Mouse (Mus musculus) liver, adult 2 months (tissue): ENCODE results near the gene Mogat2. TPM values are rescaled to one million over a fixed set of nuclear protein-coding genes. Genes with fewer than 3 reads are reported as not detected.
A peak's percentile ranks its signal among the peaks of the same experiment; 100 is the strongest.

Experiments
- DNase-seq: peaks from one replicate; pipeline ENCODE4 v3.0.0-alpha.2; 2011; ENCODE audit warnings: low read depth, low spot score; ENCODE audit errors: extremely low read depth
- H3K27ac ChIP-seq: fragments of 200-500 bp; replicated peaks from 2 replicates; pipeline ENCODE4 v1.5.1; 2012; ENCODE audit warnings: low read depth, mild to moderate bottlenecking, control low read depth, inconsistent platforms, low read length; ENCODE audit not compliant: insufficient read depth
- H3K27me3 ChIP-seq: fragments of 200-500 bp; 2 replicates; pipeline ENCODE4 v1.6.1; 2012; ENCODE audit warnings: mild to moderate bottlenecking, moderate library complexity, low read length, inconsistent platforms; ENCODE audit not compliant: control insufficient read depth, insufficient read depth
- H3K36me3 ChIP-seq: fragments of 200-500 bp; 2 replicates; pipeline ENCODE4 v1.6.1; 2012; ENCODE audit warnings: low read length, inconsistent platforms; ENCODE audit not compliant: control insufficient read depth, insufficient read depth
- H3K4me1 ChIP-seq: fragments of 200-500 bp; 2 replicates; pipeline ENCODE4 v1.6.1; 2011; ENCODE audit warnings: low read length; ENCODE audit not compliant: control insufficient read depth, insufficient read depth
- H3K4me3 ChIP-seq: fragments of 200-500 bp; 2 replicates; pipeline ENCODE4 v1.5.1; 2011; ENCODE audit warnings: low read depth, mild to moderate bottlenecking, control low read depth, low read length, moderate library complexity; ENCODE audit not compliant: insufficient read depth
- H3K79me2 ChIP-seq: fragments of 200-500 bp; 2 replicates; pipeline ENCODE4 v1.6.1; 2012; ENCODE audit warnings: inconsistent platforms, mild to moderate bottlenecking, low read length, moderate library complexity; ENCODE audit not compliant: control insufficient read depth, insufficient read depth
- H3K9ac ChIP-seq: fragments of 200-500 bp; 2 replicates; pipeline ENCODE4 v1.6.1; 2012; ENCODE audit warnings: low read depth, mild to moderate bottlenecking, control low read depth, inconsistent platforms, low read length
- CTCF ChIP-seq: fragments of 200-500 bp; IDR thresholded peaks from 2 replicates; pipeline ENCODE4 v1.5.1; 2011; ENCODE audit warnings: low read depth, low read length, control low read depth
- POLR2A ChIP-seq: fragments of 200-500 bp; IDR thresholded peaks from 2 replicates; pipeline ENCODE4 v1.6.1; 2011; ENCODE audit warnings: low read length, control low read depth; ENCODE audit not compliant: insufficient read depth; ENCODE audit errors: extremely low read depth
- WGBS: fragments of 180-500 bp; shearing (Covaris S2); methylation state at CpG from one replicate; pipeline ENCODE4 v1.1.7; 2018; 5-methylcytosine and 5-hydroxymethylcytosine counted together
- polyA plus RNA-seq: library from polyadenylated mRNA; depleted of rRNA; stranded (reverse); fragments of >200 nt; gene quantifications from 2 replicates; pipeline ENCODE4 v1.2.3, GENCODE M21; 2012; rRNA removed
- total RNA-seq: library from RNA; depleted of rRNA; stranded (reverse); fragments of >200 nt; gene quantifications from 2 replicates; pipeline ENCODE4 v1.2.3, GENCODE M21; 2014; rRNA removed

Mogat2 gene
- total and polyA plus RNA-seq, 2 experiments = 0.22 to 0.74 TPM

DNA sequence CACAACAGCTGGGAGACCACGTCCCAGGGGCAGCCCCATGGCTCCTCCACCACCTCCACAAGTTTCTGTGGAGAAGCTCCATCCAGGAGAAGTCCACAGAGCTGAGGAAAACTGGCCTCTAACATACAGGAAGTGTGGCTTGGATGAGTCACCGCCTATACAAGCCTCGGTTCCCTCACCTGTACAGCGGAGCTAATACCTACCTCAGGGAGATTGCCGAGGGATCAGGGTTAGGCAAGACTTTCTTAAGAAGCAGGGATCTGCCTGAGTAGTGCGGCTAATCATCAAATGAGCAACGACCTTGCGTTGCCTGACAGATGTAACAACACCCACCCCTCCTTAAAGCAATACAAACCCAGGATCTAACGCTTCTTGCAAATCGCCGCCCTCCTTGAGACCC is 63.3 kb downstream of the Mogat2 start:
- TF ChIP-seq CTCF = no peak
- TF ChIP-seq POLR2A = no peak
- Histone ChIP-seq H3K4me1 (peaks cover 71% of the 10 kb centered on the region), H3K36me3 (peaks cover 7% of the 10 kb centered on the region; the same call in 1 of the 2 replicates), H3K4me3 (no peak overlapping the region), H3K79me2 (peaks cover 38% of the 10 kb centered on the region), H3K27ac (peak overlapping the region; percentile 93), H3K9ac (peak overlapping the region; percentile 53), H3K27me3 (no peaks in the 10 kb centered on the region)
- 54% methylated on average over 11 of the region's 11 CpGs for WGBS
- DNase-seq = peak; percentile 32

DNA sequence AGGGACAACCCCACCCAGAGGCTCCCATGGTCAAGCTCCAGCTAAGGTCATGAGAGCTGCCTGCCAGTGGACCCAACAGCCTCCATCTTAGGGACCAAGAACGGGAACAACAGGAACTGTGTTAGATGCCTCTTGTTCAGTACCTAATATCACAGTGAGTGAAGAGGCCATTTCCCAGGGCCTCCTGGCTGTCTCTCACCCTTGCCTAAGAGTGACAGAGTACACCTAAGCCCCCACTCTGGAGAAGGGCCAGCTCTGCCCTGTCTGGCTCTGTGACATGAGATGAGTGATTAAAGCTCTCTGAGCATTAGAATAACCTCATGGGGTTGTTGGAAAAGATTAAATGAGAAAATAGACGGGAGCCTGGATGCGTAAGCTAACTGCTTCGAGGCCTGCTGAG is 64.4 kb downstream of the Mogat2 start:
- Histone ChIP-seq H3K4me3 (no peak overlapping the region), H3K9ac (peak overlapping the region; percentile 35; the same call in 1 of the 2 replicates), H3K27me3 (no peaks in the 10 kb centered on the region), H3K27ac (peak overlapping the region; percentile 93), H3K36me3 (peaks cover 12% of the 10 kb centered on the region; the same call in 1 of the 2 replicates), H3K79me2 (peaks cover 28% of the 10 kb centered on the region), H3K4me1 (peaks cover 80% of the 10 kb centered on the region)
- TF ChIP-seq CTCF (no peak), POLR2A (no peak)
- 36% methylated on average over 4 of the region's 4 CpGs for WGBS
- peak; percentile 62 for DNase-seq

DNA sequence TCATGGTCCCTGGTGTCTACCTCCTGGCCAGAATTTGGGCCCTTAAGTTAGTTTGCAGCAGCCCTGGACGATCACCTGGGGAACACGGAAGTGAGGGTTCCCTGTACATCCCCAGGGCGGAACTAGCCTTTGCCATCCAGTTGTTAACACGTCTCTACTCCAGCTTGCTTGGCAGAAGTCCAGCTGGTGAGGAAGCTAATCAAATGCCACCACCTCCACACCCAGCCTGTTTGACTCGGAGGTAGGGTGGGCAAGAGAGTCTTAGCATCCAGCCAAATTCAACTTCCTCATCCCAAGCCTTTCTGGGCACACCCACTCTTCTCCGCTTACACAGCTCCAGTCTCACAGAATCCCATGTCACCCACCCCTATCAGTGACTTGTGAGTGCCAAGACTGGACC is 65.5 kb downstream of the Mogat2 start:
- Histone ChIP-seq H3K27ac (peak overlapping the region; percentile 93), H3K9ac (no peak overlapping the region), H3K4me3 (no peak overlapping the region), H3K4me1 (peaks cover 81% of the 10 kb centered on the region), H3K27me3 (no peaks in the 10 kb centered on the region), H3K36me3 (peaks cover 12% of the 10 kb centered on the region; the same call in 1 of the 2 replicates), H3K79me2 (peaks cover 27% of the 10 kb centered on the region)
- WGBS = 31% methylated on average over 6 of the region's 6 CpGs
- no peak for TF ChIP-seq POLR2A
- no peak for TF ChIP-seq CTCF
- peak; percentile 73 for DNase-seq

DNA sequence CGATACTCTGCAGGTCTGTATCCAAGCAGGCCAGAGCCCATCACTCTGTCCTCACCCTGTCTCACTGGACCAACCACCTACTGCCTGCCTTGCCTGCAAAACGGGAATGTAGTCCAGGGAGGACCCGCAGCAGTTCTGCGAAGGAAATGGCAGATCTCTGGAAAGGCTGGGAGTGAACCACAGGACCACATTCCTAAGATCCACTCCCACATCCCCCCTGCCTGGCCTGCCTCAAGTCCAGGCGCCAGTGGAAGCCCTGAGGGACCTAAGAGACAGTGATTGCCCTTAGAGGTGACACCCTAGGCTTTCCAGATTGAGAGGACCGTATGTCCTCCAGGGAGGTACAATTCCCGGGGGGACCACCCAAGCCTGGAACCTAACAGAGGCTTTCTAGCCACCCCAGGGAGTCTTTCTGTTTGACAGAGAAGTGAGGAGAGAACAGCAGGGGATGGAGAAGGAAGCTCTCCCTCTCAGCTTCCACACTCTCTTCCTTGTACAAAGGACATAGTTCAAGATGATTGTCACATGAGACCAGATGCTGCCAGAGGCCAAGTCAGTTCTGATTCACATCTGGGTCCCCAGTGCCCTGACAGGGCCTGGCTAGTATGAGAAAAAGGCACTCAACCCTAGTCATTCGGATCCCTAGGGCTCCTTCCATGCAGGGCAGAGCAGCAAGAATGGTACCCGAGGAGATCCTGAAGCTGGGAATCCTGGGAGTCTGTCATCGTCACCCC is 66.5 kb downstream of the Mogat2 start:
- Histone ChIP-seq H3K36me3 (peaks cover 18% of the 10 kb centered on the region; the same call in 1 of the 2 replicates), H3K27me3 (no peaks in the 10 kb centered on the region), H3K9ac (peak overlapping the region; percentile 15), H3K27ac (peak overlapping the region; percentile 93), H3K79me2 (peaks cover 19% of the 10 kb centered on the region; the same call in 1 of the 2 replicates), H3K4me3 (no peak overlapping the region), H3K4me1 (peaks cover 77% of the 10 kb centered on the region)
- no peak for TF ChIP-seq POLR2A
- no peak for TF ChIP-seq CTCF
- peak; percentile 73 for DNase-seq
- 38% methylated on average over 10 of the region's 10 CpGs for WGBS

DNA sequence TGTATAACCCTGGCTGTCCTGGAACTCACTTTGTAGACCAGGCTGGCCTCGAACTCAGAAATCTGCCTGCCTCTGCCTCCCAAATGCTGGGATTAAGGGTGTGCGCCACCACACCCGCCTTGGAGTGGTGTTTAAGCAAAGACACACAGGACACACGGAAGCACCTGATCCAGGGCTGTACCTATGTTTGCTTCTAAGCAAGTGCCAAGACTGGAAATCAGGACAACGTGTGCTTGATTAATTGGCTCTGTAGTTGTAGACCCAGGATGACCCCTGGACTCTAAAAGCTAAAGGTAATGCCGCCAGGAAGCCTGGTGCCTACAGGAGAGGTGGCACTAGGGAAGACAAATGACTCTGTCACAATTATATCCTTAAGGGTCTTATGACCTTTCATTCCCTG is 67.9 kb downstream of the Mogat2 start:
- peak; percentile 99 for DNase-seq
- 12% methylated on average over 6 of the region's 6 CpGs for WGBS
- TF ChIP-seq POLR2A (no peak), CTCF (no peak)
- Histone ChIP-seq H3K36me3 (peaks cover 19% of the 10 kb centered on the region), H3K4me1 (peaks cover 78% of the 10 kb centered on the region), H3K79me2 (peaks cover 9% of the 10 kb centered on the region; the same call in 1 of the 2 replicates), H3K27me3 (no peaks in the 10 kb centered on the region), H3K4me3 (no peak overlapping the region), H3K9ac (no peak overlapping the region), H3K27ac (peak overlapping the region; percentile 93)

DNA sequence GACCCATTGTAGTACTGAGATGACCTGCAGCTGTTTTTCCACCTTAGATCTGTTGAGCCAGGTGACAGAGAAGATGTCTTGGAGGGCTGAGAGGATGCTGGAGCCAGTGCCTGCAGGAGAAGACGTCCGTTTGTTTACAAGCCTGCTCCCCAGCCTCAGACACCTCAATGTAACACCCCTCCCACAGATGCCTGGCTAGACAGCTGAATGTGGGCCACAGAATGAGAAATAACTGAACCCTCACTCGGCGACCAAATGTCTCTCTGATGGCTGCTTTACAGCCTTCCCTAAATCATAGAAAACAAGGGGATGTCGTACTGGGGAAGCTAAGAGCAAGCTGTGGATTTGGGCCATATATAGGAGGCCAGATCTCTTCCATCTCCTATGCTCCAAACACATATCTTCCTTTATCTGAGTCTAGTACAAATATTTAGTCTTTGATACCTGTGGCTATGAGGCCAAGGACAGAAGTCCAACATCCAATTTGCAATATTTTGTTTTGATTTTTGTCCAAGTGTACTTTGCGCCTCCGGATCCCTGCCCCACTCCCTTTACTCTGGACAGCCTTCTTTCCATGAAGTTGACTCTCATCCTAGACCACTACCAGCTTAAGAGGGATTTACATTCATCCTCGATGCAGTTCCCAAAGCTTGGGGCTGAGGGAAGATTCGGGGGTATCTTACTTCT is 68.6 kb downstream of the Mogat2 start:
- Histone ChIP-seq H3K36me3 (peaks cover 24% of the 10 kb centered on the region), H3K27ac (peak overlapping the region; percentile 99), H3K9ac (peak overlapping the region; percentile 71), H3K27me3 (no peaks in the 10 kb centered on the region), H3K4me3 (no peak overlapping the region), H3K4me1 (peaks cover 78% of the 10 kb centered on the region), H3K79me2 (peaks cover 2% of the 10 kb centered on the region; the same call in 1 of the 2 replicates)
- TF ChIP-seq CTCF = no peak
- 27% methylated on average over 9 of the region's 9 CpGs for whole genome bisulfite sequencing
- DNase-seq = peak; percentile 95

Other genes starting within 250 kb of the Mogat2 start
- 18.3 and 19.9 TPM in 2 replicates for gene Uvrag, start 97.5 kb downstream of the Mogat2 start, total RNA-seq
- gene Uvrag, start 97.5 kb downstream of the Mogat2 start, polyA plus RNA-seq = 11.4 and 12.2 TPM in 2 replicates
- 464 and 499 TPM in 2 replicates for gene Dgat2, start 55.9 kb downstream of the Mogat2 start, total RNA-seq
- 610 and 703 TPM in 2 replicates for gene Dgat2, start 55.9 kb downstream of the Mogat2 start, polyA plus RNA-seq
- gene Map6, start 28.8 kb upstream of the Mogat2 start, total RNA-seq = not detected in 2 replicates
- gene Map6, start 28.8 kb upstream of the Mogat2 start, polyA plus RNA-seq = 0.04 TPM in 1 of 2 replicates, not detected in the other
- gene Serpinh1, start 114.6 kb upstream of the Mogat2 start, total RNA-seq = 16.2 and 22.2 TPM in 2 replicates
- 11.7 and 14.5 TPM in 2 replicates for gene Serpinh1, start 114.6 kb upstream of the Mogat2 start, polyA plus RNA-seq
- 0.28 and 0.67 TPM in 2 replicates for gene Gdpd5, start 142.8 kb upstream of the Mogat2 start, total RNA-seq
- gene Gdpd5, start 142.8 kb upstream of the Mogat2 start, polyA plus RNA-seq = 0.71 and 1.7 TPM in 2 replicates
- 0.13 TPM in 1 of 2 replicates, not detected in the other for gene Klhl35, start 227.4 kb upstream of the Mogat2 start, total RNA-seq
- 0.11 TPM in 1 of 2 replicates, not detected in the other for gene Klhl35, start 227.4 kb upstream of the Mogat2 start, polyA plus RNA-seq
- gene Rps3, start 245.1 kb upstream of the Mogat2 start, total RNA-seq = 462 and 473 TPM in 2 replicates
- 147 and 154 TPM in 2 replicates for gene Rps3, start 245.1 kb upstream of the Mogat2 start, polyA plus RNA-seq